Mouse (Mus musculus) MEL (cell line): Measurements from ENCODE around the gene Gm9918. TPM values are rescaled to one million over a fixed set of nuclear protein-coding genes. Genes with fewer than 3 reads are reported as not detected.

Source experiments
- DNase-seq: peaks from one replicate; pipeline ENCODE4 v3.0.0; 2011; ENCODE audit warnings: low read depth, low spot score
- H3K27ac ChIP-seq: 2 replicates; pipeline ENCODE4 v1.5.1; 2012; ENCODE audit warnings: low read depth, mild to moderate bottlenecking, control low read depth, low read length, moderate library complexity; ENCODE audit not compliant: control insufficient read depth
- H3K27me3 ChIP-seq, 2 experiments: fragments of 150-350 bp in 1 of 2; sonication (generic) in 1 of 2; 2 replicates each; pipeline ENCODE4 v1.6.1; 2012; ENCODE audit warnings: low read length in 2 of 2, mild to moderate bottlenecking in 2 of 2, improper control_type of control experiment in 1 of 2, moderate library complexity in 1 of 2; ENCODE audit not compliant: insufficient read depth in 2 of 2, control insufficient read depth in 1 of 2
- H3K36me3 ChIP-seq, 2 experiments: 2 replicates each; pipeline ENCODE4 v1.6.1; 2012 to 2014; ENCODE audit warnings: low read length in 2 of 2, improper control_type of control experiment in 1 of 2, inconsistent platforms in 1 of 2, mild to moderate bottlenecking in 1 of 2; ENCODE audit not compliant: insufficient read depth in 2 of 2, control insufficient read depth in 1 of 2
- H3K4me1 ChIP-seq, 2 experiments: fragments of 150-350 bp in 1 of 2; sonication (generic) in 1 of 2; 2 replicates each; pipeline ENCODE4 v1.6.1; 2012; ENCODE audit warnings: low read length in 2 of 2, improper control_type of control experiment in 1 of 2, mild to moderate bottlenecking in 1 of 2; ENCODE audit not compliant: insufficient read depth in 2 of 2, control insufficient read depth in 1 of 2
- H3K4me3 ChIP-seq, 2 experiments: fragments of 150-350 bp in 1 of 2; sonication (generic) in 1 of 2; 2 replicates each; pipeline ENCODE4 v1.5.1; 2012; ENCODE audit warnings: low read depth in 2 of 2, low read length in 2 of 2, mild to moderate bottlenecking in 2 of 2, moderate library complexity in 2 of 2, control low read depth in 1 of 2, improper control_type of control experiment in 1 of 2; ENCODE audit not compliant: control insufficient read depth in 1 of 2, insufficient read depth in 1 of 2
- H3K79me2 ChIP-seq: 2 replicates; pipeline ENCODE4 v1.6.1; 2012; ENCODE audit warnings: mild to moderate bottlenecking, low read length, moderate library complexity; ENCODE audit not compliant: control insufficient read depth, poor library complexity, insufficient read depth
- H3K9ac ChIP-seq: 2 replicates; pipeline ENCODE4 v1.6.1; 2012; ENCODE audit warnings: low read depth, mild to moderate bottlenecking, control low read depth, low read length, moderate library complexity; ENCODE audit not compliant: control insufficient read depth, poor library complexity, severe bottlenecking
- H3K9me3 ChIP-seq: fragments of 150-350 bp; sonication (generic); replicated peaks from 2 replicates; pipeline ENCODE4 v1.6.1; 2012; ENCODE audit warnings: mild to moderate bottlenecking, low read length, improper control_type of control experiment, moderate library complexity; ENCODE audit not compliant: insufficient read depth
- EP300 ChIP-seq, 2 experiments: IDR thresholded peaks; 2 replicates each; pipeline ENCODE4 v1.6.1; 2011; ENCODE audit warnings: improper control_type of control experiment in 2 of 2, low read length in 2 of 2, low read depth in 1 of 2, mild to moderate bottlenecking in 1 of 2
- HCFC1 ChIP-seq: IDR thresholded peaks from 2 replicates; pipeline ENCODE4 v1.6.1; 2012; ENCODE audit warnings: low read depth, mild to moderate bottlenecking, inconsistent platforms, low read length, improper control_type of control experiment, moderate library complexity
- MAFK ChIP-seq: IDR thresholded peaks from 2 replicates; pipeline ENCODE4 v1.6.1; 2011; ENCODE audit warnings: low read depth, mild to moderate bottlenecking, low read length, improper control_type of control experiment, borderline replicate concordance
- MAX ChIP-seq: IDR thresholded peaks from 2 replicates; pipeline ENCODE4 v1.6.1; 2011; ENCODE audit warnings: low read length, improper control_type of control experiment
- MAZ ChIP-seq: IDR thresholded peaks from 2 replicates; pipeline ENCODE4 v1.6.1; 2012; ENCODE audit warnings: low read depth, mild to moderate bottlenecking, inconsistent platforms, low read length, improper control_type of control experiment
- MYC ChIP-seq: IDR thresholded peaks from 2 replicates; pipeline ENCODE4 v1.6.1; 2011; ENCODE audit warnings: low read depth, mild to moderate bottlenecking, low read length, improper control_type of control experiment, moderate library complexity
- NELFE ChIP-seq: IDR thresholded peaks from 2 replicates; pipeline ENCODE4 v1.6.1; 2011; ENCODE audit warnings: low read depth, low read length, improper control_type of control experiment
- NRF1 ChIP-seq: IDR thresholded peaks from 2 replicates; pipeline ENCODE4 v1.6.1; 2014; ENCODE audit warnings: low read depth, mild to moderate bottlenecking, inconsistent platforms, low read length, improper control_type of control experiment, moderate library complexity; ENCODE audit not compliant: poor library complexity, insufficient read depth, severe bottlenecking
- POLR2AphosphoS5 ChIP-seq: IDR thresholded peaks from 2 replicates; pipeline ENCODE4 v1.6.1; 2012; ENCODE audit warnings: low read depth, borderline replicate concordance, mild to moderate bottlenecking, inconsistent platforms, low read length, moderate library complexity, mixed read lengths
- SIN3A ChIP-seq: IDR thresholded peaks from 2 replicates; pipeline ENCODE4 v1.6.1; 2012; ENCODE audit warnings: low read length, improper control_type of control experiment, inconsistent platforms
- TBP ChIP-seq: IDR thresholded peaks from 2 replicates; pipeline ENCODE4 v1.8.0; 2011; ENCODE audit warnings: low read depth, low read length, improper control_type of control experiment
- TCF12 ChIP-seq: IDR thresholded peaks from 2 replicates; pipeline ENCODE4 v1.6.1; 2014; ENCODE audit warnings: low read depth, mild to moderate bottlenecking, inconsistent platforms, low read length, improper control_type of control experiment, moderate library complexity
- UBTF ChIP-seq: IDR thresholded peaks from 2 replicates; pipeline ENCODE4 v1.6.1; 2012; ENCODE audit warnings: low read depth, mild to moderate bottlenecking, inconsistent platforms, low read length, improper control_type of control experiment, moderate library complexity, borderline replicate concordance; ENCODE audit not compliant: insufficient read depth
- polyA plus RNA-seq, 2 experiments: library from polyadenylated mRNA; stranded (reverse) in 1 of 2; unstranded in 1 of 2; fragments of >175 nt in 1 of 2; fragments of >200 nt in 1 of 2; gene quantifications; 2 replicates each; pipeline versions ENCODE4 v1.2.1 to v1.2.4; 2012; ENCODE audit warnings: low replicate concordance in 2 of 2, low read depth in 1 of 2; ENCODE audit not compliant: insufficient read length in 2 of 2, insufficient read depth in 1 of 2, missing spikeins in 1 of 2
- total RNA-seq: library from RNA; depleted of rRNA; stranded (reverse); fragments of 300-350 nt; gene quantifications from 2 replicates; pipeline ENCODE4 v1.2.3, GENCODE M21; 2012

Gene Gm9918
- total and polyA plus RNA-seq, 3 experiments: 0.04 TPM; not detected in 2

- TF ChIP-seq POLR2AphosphoS5 (no peak), MAZ (peak; percentile 83), MAX (peak; percentile 55), TBP (no peak), NELFE (peak; percentile 36; the same call in 1 of the 2 replicates), EP300 (IDR thresholded peaks at IDR 0.05; ENCODE audit: low read depth in 1 of 2, low read length in 2 of 2) (no peak)
These were observed 24.2 kb upstream of the Gm9918 start (continued) for GRCm38 (mm10) chr15:102245891-102246741.

DNA sequence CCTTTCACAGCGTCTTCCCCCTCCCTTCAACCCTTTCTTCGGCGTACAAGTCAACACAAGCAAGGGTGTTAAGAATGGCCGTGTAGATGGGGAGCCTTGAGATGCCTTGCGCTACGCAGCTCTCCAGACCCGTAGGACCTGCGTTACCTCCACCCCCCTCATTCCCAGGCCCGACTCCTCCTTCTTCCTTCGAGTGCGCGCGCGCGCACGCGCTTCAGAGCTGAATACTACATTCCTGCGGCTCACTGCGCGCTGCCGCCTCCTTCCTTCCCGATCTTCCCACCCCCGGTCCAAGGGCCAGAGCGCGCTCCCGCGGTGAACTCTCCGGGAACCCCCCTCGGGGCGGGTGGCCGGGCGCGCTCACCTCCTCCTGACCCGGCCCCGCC is 23.5 kb upstream of the Gm9918 start:
- H3K4me3 ChIP-seq: peak overlapping the region; percentile 67 to 79
- peak overlapping the region; percentile 63 for H3K9ac ChIP-seq
- H3K27ac ChIP-seq: 0 out of 2 replicates have a peak overlapping the region, but pooled peaks have one; percentile 5
- H3K79me2 ChIP-seq: no peaks in the 10 kb centered on the region; the same call in 1 of the 2 replicates
- H3K4me1 ChIP-seq: peaks cover 5 to 28% of the 10 kb centered on the region in 2 experiments
- no peaks in the 10 kb centered on the region for H3K9me3 ChIP-seq
- TF ChIP-seq MAFK (no peak), SIN3A (no peak), NRF1 (peak; percentile 76), MYC (0 out of 2 replicates have a peak, but pooled peaks have one; percentile 15)
- peak; percentile 91 for DNase-seq
- H3K36me3 ChIP-seq: peaks cover 0 to 7% of the 10 kb centered on the region in 2 experiments; a peak in 2 of 4 replicates
- peaks cover 17 to 32% of the 10 kb centered on the region in 2 experiments for H3K27me3 ChIP-seq

- H3K27me3 ChIP-seq: peaks cover 23 to 32% of the 10 kb centered on the region in 2 experiments
- peak overlapping the region; percentile 63 for H3K9ac ChIP-seq
- peaks cover 5 to 28% of the 10 kb centered on the region in 2 experiments for H3K4me1 ChIP-seq
- peak overlapping the region; percentile 67 to 79 for H3K4me3 ChIP-seq
- peak; percentile 45 for DNase-seq
- TF ChIP-seq HCFC1 (peak; percentile 33; the same call in 1 of the 2 replicates), UBTF (0 out of 2 replicates have a peak, but pooled peaks have one; percentile 86), MAZ (peak; percentile 87), TCF12 (no peak)
- peaks cover 0 to 7% of the 10 kb centered on the region in 2 experiments; a peak in 2 of 4 replicates for H3K36me3 ChIP-seq
- H3K9me3 ChIP-seq: no peaks in the 10 kb centered on the region
- H3K27ac ChIP-seq: 0 out of 2 replicates have a peak overlapping the region, but pooled peaks have one; percentile 15
- H3K79me2 ChIP-seq: no peaks in the 10 kb centered on the region; the same call in 1 of the 2 replicates
These were observed 22.9 kb upstream of the Gm9918 start for GRCm38 (mm10) chr15:102247252-102248130.
